Mouse (Mus musculus) neutrophil, adult 5-6 weeks (primary cell): ENCODE measurements around the gene Ptprcap. TPM values are rescaled to one million over a fixed set of nuclear protein-coding genes. Genes with fewer than 3 reads are reported as not detected.
"Not testable (repeated sequence)": the region's sequence is repeated elsewhere in the genome, so short reads cannot be mapped to it uniquely, and the experiment has no call there.

ENCODE experiments used
- ATAC-seq: fragments of 151-379, 151-347 bp; 2 replicates; pipeline ENCODE4 v1.8.0; 2017; ENCODE audit warnings: mild to moderate bottlenecking, moderate TSS enrichment; ENCODE audit not compliant: insufficient number of reproducible peaks, poor library complexity, low FRiP score, severe bottlenecking; ENCODE audit errors: extremely low read depth
- total RNA-seq: library from RNA; stranded (forward); fragments of 200-1000 nt; gene quantifications from 2 replicates; pipeline ENCODE4 v1.2.3, GENCODE M21; 2017

The Ptprcap gene
- 227 and 252 TPM in 2 replicates for total RNA-seq

- ATAC-seq: no peak
These were observed at the start of gene Ptprcap for GRCm38 (mm10) chr19:4153232-4153654. Gene Ptprcap (plus strand): TSS chr19:4153604.

GRCm38 (mm10) chr19:4103792-4104191 lies 49.6 kb upstream of the Ptprcap start:
- ATAC-seq: no peak

GRCm38 (mm10) chr19:4104675-4105194 lies 48.7 kb upstream of the Ptprcap start:
- ATAC-seq: no peak

GRCm38 (mm10) chr19:4106654-4107053 lies 46.8 kb upstream of the Ptprcap start:
- ATAC-seq: no peak

GRCm38 (mm10) chr19:4108535-4108934 lies 44.9 kb upstream of the Ptprcap start:
- ATAC-seq: no peak

- no peak for ATAC-seq
These were observed 41.1 kb upstream of the Ptprcap start for GRCm38 (mm10) chr19:4112063-4112960.

- ATAC-seq: no peak
These were observed 40.1 kb upstream of the Ptprcap start for GRCm38 (mm10) chr19:4113186-4113805.

GRCm38 (mm10) chr19:4113806-4114230 lies 39.6 kb upstream of the Ptprcap start:
- ATAC-seq: peak; percentile 59

- no peak for ATAC-seq
These were observed 38.9 kb upstream of the Ptprcap start for GRCm38 (mm10) chr19:4114551-4114950.

GRCm38 (mm10) chr19:4115144-4115543 lies 38.3 kb upstream of the Ptprcap start:
- ATAC-seq: no peak

- ATAC-seq: no peak
These were observed 37.6 kb upstream of the Ptprcap start for GRCm38 (mm10) chr19:4115816-4116215.

GRCm38 (mm10) chr19:4117006-4117405 lies 36.4 kb upstream of the Ptprcap start:
- no peak for ATAC-seq

- ATAC-seq: no peak
These were observed 35.1 kb upstream of the Ptprcap start for GRCm38 (mm10) chr19:4118350-4118749.

- no peak for ATAC-seq
These were observed 33.5 kb upstream of the Ptprcap start for GRCm38 (mm10) chr19:4119716-4120487.

- ATAC-seq: no peak
These were observed 32.9 kb upstream of the Ptprcap start for GRCm38 (mm10) chr19:4120496-4120895.

GRCm38 (mm10) chr19:4121097-4121805 lies 32.2 kb upstream of the Ptprcap start:
- peak; percentile 71 for ATAC-seq

GRCm38 (mm10) chr19:4121896-4122295 lies 31.5 kb upstream of the Ptprcap start:
- not testable (repeated sequence) for ATAC-seq
